Mouse (Mus musculus) left cerebral cortex, postnatal 4 days (tissue): ENCODE measurements around the gene Scgb2b3. TPM values are rescaled to one million over a fixed set of nuclear protein-coding genes. Genes with fewer than 3 reads are reported as not detected.

Experiments used
- DNase-seq: peaks from one replicate; pipeline ENCODE4 v3.0.0-alpha.2; 2022
- intact Hi-C: fragments of 180-260 bp; cut with DNase I; formaldehyde crosslinking; loops from one replicate; pipeline ENCODE4 v1.15.1; 2025
- total RNA-seq, 2 experiments: library from RNA; stranded (reverse); gene quantifications; 2 replicates each; pipeline ENCODE4 v1.2.3; 2021

The Scgb2b3 gene
- not detected for total RNA-seq

DNA sequence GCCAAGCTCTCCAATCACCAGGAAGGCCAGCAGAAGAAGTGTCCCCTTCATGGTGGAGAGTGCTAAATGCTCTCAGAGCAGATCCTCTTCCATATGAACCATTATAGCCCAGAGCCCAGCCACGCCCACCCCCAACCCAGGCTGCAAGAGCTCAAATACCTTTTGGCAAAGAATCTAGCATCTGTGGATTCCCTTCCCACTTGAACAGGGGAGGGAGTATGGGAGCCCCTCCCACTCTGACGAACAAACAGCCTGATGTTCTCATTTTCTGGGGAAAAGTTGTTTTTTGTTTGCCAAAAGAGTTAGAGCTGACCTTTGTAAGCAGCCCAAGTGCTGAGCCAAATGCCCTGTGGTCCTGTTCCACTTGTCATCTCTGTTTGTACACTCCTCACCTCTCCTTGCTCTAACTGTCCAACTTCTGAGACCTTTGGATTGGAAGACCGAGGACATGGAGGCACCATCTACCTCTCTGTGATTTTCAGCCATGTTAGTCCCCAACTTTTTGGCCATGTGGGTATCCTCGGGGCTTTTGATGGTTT lies at the start of gene Scgb2b3:
Gene Scgb2b3, minus strand, starts transcription at position 51 of the 539 bp plus-strand sequence.
- intact Hi-C loops, result no loop called here
- no peak for DNase-seq

GRCm38 (mm10) chr7:31375292-31375691 lies 13.4 kb upstream of the Scgb2b3 start, which contains the start of gene Scgb1b3:
TSS of gene Scgb1b3 (plus strand) at chr7:31375592.
- intact Hi-C loops, result no loop called here
- no peak for DNase-seq

Other genes starting within 250 kb of the Scgb2b3 start
- 1 to 10 TPM; 1.4 to 1.6 TPM for gene Hpn, start 246.8 kb downstream of the Scgb2b3 start, total RNA-seq
- 10 to 100 TPM; 58.6 to 66.7 TPM for gene Scn1b, start 235.1 kb downstream of the Scgb2b3 start, total RNA-seq
- gene Gramd1a, start 206.2 kb downstream of the Scgb2b3 start, total RNA-seq, result 100 to 1,000 TPM; 184 to 195 TPM
- gene Scgb2b2, start 71.6 kb downstream of the Scgb2b3 start, total RNA-seq, result not detected
- gene Scgb1b2, start 70.3 kb downstream of the Scgb2b3 start, total RNA-seq, result not detected
- gene Scgb1b3, start 13.5 kb upstream of the Scgb2b3 start, total RNA-seq, result not detected